Mouse (Mus musculus) testis, adult 2 months (tissue): ENCODE measurements around the gene Loxl1. TPM values are rescaled to one million over a fixed set of nuclear protein-coding genes. Genes with fewer than 3 reads are reported as not detected.

Source experiments
- H3K27ac ChIP-seq: fragments of 200-500 bp; 2 replicates; pipeline ENCODE4 v1.5.1; 2012; ENCODE audit warnings: low read depth, low read length; ENCODE audit not compliant: control insufficient read depth, insufficient read depth
- H3K27me3 ChIP-seq: fragments of 200-500 bp; 2 replicates; pipeline ENCODE4 v1.6.1; 2012; ENCODE audit warnings: mild to moderate bottlenecking, low read length, moderate library complexity; ENCODE audit not compliant: control insufficient read depth, insufficient read depth
- H3K36me3 ChIP-seq: fragments of 200-500 bp; 2 replicates; pipeline ENCODE4 v1.6.1; 2012; ENCODE audit warnings: mild to moderate bottlenecking, low read length; ENCODE audit not compliant: control insufficient read depth, insufficient read depth
- H3K4me1 ChIP-seq: fragments of 200-500 bp; 2 replicates; pipeline ENCODE4 v1.6.1; 2012; ENCODE audit warnings: low read length; ENCODE audit not compliant: control insufficient read depth, insufficient read depth
- H3K4me3 ChIP-seq: fragments of 200-500 bp; 2 replicates; pipeline ENCODE4 v1.5.1; 2012; ENCODE audit warnings: low read depth, mild to moderate bottlenecking, low read length, moderate library complexity, mixed read lengths; ENCODE audit not compliant: control insufficient read depth
- CTCF ChIP-seq: fragments of 200-500 bp; IDR thresholded peaks from 2 replicates; pipeline ENCODE4 v1.5.1; 2012; ENCODE audit warnings: low read depth, mild to moderate bottlenecking, inconsistent platforms, low read length, moderate library complexity; ENCODE audit not compliant: control insufficient read depth, insufficient read depth, insufficient replicate concordance
- POLR2A ChIP-seq: fragments of 200-500 bp; IDR thresholded peaks from 2 replicates; pipeline ENCODE4 v1.6.1; 2012; ENCODE audit warnings: low read depth, mild to moderate bottlenecking, inconsistent platforms, low read length, moderate library complexity; ENCODE audit not compliant: control insufficient read depth
- polyA plus RNA-seq: library from polyadenylated mRNA; depleted of rRNA; stranded (reverse); fragments of >200 nt; gene quantifications from 2 replicates; pipeline ENCODE4 v1.2.3, GENCODE M21; 2012

Gene Loxl1
- polyA plus RNA-seq, 1 experiment = 21.0 TPM

GRCm38 (mm10) chr9:58270081-58270480 lies 42.9 kb downstream of the Loxl1 start:
- Histone ChIP-seq H3K4me1 (peaks cover 3% of the 10 kb centered on the region), H3K36me3 (no peaks in the 10 kb centered on the region), H3K4me3 (no peak overlapping the region), H3K27ac (no peak overlapping the region), H3K27me3 (no peaks in the 10 kb centered on the region)
- no peak for TF ChIP-seq CTCF
- TF ChIP-seq POLR2A = no peak

GRCm38 (mm10) chr9:58268384-58269313 lies 44.3 kb downstream of the Loxl1 start:
- Histone ChIP-seq H3K36me3 (no peaks in the 10 kb centered on the region), H3K4me3 (no peak overlapping the region), H3K27ac (no peak overlapping the region), H3K4me1 (no peaks in the 10 kb centered on the region), H3K27me3 (no peaks in the 10 kb centered on the region)
- TF ChIP-seq CTCF (no peak), POLR2A (no peak)

GRCm38 (mm10) chr9:58267046-58267445 lies 45.9 kb downstream of the Loxl1 start:
- no peak for TF ChIP-seq POLR2A
- TF ChIP-seq CTCF = no peak
- Histone ChIP-seq H3K4me1 (no peaks in the 10 kb centered on the region), H3K27me3 (no peaks in the 10 kb centered on the region), H3K27ac (no peak overlapping the region), H3K36me3 (no peaks in the 10 kb centered on the region), H3K4me3 (no peak overlapping the region)

GRCm38 (mm10) chr9:58266571-58267011 lies 46.4 kb downstream of the Loxl1 start:
- Histone ChIP-seq H3K27me3 (no peaks in the 10 kb centered on the region), H3K4me1 (no peaks in the 10 kb centered on the region), H3K36me3 (no peaks in the 10 kb centered on the region), H3K4me3 (no peak overlapping the region), H3K27ac (no peak overlapping the region)
- TF ChIP-seq POLR2A = no peak
- TF ChIP-seq CTCF = no peak

GRCm38 (mm10) chr9:58265368-58265767 lies 47.6 kb downstream of the Loxl1 start:
- TF ChIP-seq CTCF (no peak), POLR2A (no peak)
- Histone ChIP-seq H3K27me3 (no peaks in the 10 kb centered on the region), H3K4me1 (no peaks in the 10 kb centered on the region), H3K27ac (no peak overlapping the region), H3K4me3 (no peak overlapping the region), H3K36me3 (no peaks in the 10 kb centered on the region; the same call in 1 of the 2 replicates)

GRCm38 (mm10) chr9:58262507-58262906 lies 50.5 kb downstream of the Loxl1 start:
- Histone ChIP-seq H3K27me3 (no peaks in the 10 kb centered on the region), H3K36me3 (no peaks in the 10 kb centered on the region; the same call in 1 of the 2 replicates), H3K4me1 (peaks cover 8% of the 10 kb centered on the region), H3K4me3 (no peak overlapping the region), H3K27ac (no peak overlapping the region)
- TF ChIP-seq POLR2A (no peak), CTCF (no peak)
